Mouse (Mus musculus): ENCODE data around the gene Sncg. TPM values are rescaled to one million over a fixed set of nuclear protein-coding genes. Genes with fewer than 3 reads are reported as not detected.

The Sncg gene
- total and polyA plus RNA-seq, 2 experiments from 2014 or later: 0.31 to 0.92 TPM

GRCm38 (mm10) chr14:34347084-34347483 lies 27.5 kb downstream of the Sncg start:
- H3K4me3 ChIP-seq (ENCODE audit: low read depth, low read length): no peak overlapping the region
- H3K27ac ChIP-seq (ENCODE audit: low read depth): no peak overlapping the region
- no peaks in the 10 kb centered on the region for H3K4me1 ChIP-seq (ENCODE audit: control insufficient read depth, insufficient read depth)
- no peak for TF ChIP-seq CTCF (IDR thresholded peaks at IDR 0.05; ENCODE audit: low read depth)
- no peak for TF ChIP-seq EP300 (IDR thresholded peaks at IDR 0.05; ENCODE audit: low read depth)
- no peak overlapping the region for H3K9ac ChIP-seq (replicated peaks; ENCODE audit: low read depth, low read length)
- H3K4me2 ChIP-seq (ENCODE audit: low read depth, low read length): no peak overlapping the region
- no peaks in the 10 kb centered on the region for H3K9me3 ChIP-seq (replicated peaks; ENCODE audit: control insufficient read depth, low read length)
- WGBS: 89% methylated on average over 5 of the region's 5 CpGs
- H3K27me3 ChIP-seq (ENCODE audit: control insufficient read depth, insufficient read depth, low read length): no peaks in the 10 kb centered on the region
- peaks cover 23% of the 10 kb centered on the region for H3K36me3 ChIP-seq (replicated peaks; ENCODE audit: control insufficient read depth, insufficient read depth, low read length)
- ATAC-seq (ENCODE audit: insufficient read depth, low read depth) (no peak), DNase-seq (ENCODE audit: low spot score) (no peak)

GRCm38 (mm10) chr14:34345771-34346566 lies 28.6 kb downstream of the Sncg start:
- Histone ChIP-seq H3K4me3 (ENCODE audit: low read depth, low read length) (no peak overlapping the region), H3K9me3 (replicated peaks; ENCODE audit: control insufficient read depth, low read length) (no peaks in the 10 kb centered on the region), H3K4me1 (ENCODE audit: control insufficient read depth, insufficient read depth) (no peaks in the 10 kb centered on the region), H3K27ac (ENCODE audit: low read depth) (no peak overlapping the region), H3K27me3 (ENCODE audit: control insufficient read depth, insufficient read depth, low read length) (no peaks in the 10 kb centered on the region), H3K4me2 (ENCODE audit: low read depth, low read length) (no peak overlapping the region), H3K9ac (replicated peaks; ENCODE audit: low read depth, low read length) (no peak overlapping the region), H3K36me3 (replicated peaks; ENCODE audit: control insufficient read depth, insufficient read depth, low read length) (peaks cover 34% of the 10 kb centered on the region)
- no peak for ATAC-seq (ENCODE audit: insufficient read depth, low read depth)
- no peak for TF ChIP-seq EP300 (IDR thresholded peaks at IDR 0.05; ENCODE audit: low read depth)
- no peak for TF ChIP-seq CTCF (IDR thresholded peaks at IDR 0.05; ENCODE audit: low read depth)
- WGBS: 61% methylated on average over 12 of the region's 12 CpGs
- no peak for DNase-seq (ENCODE audit: low spot score)

GRCm38 (mm10) chr14:34344361-34344760 lies 30.2 kb downstream of the Sncg start:
- Histone ChIP-seq H3K27me3 (ENCODE audit: control insufficient read depth, insufficient read depth, low read length) (no peaks in the 10 kb centered on the region), H3K9me3 (replicated peaks; ENCODE audit: control insufficient read depth, low read length) (no peaks in the 10 kb centered on the region), H3K9ac (replicated peaks; ENCODE audit: low read depth, low read length) (no peak overlapping the region), H3K4me2 (ENCODE audit: low read depth, low read length) (no peak overlapping the region), H3K4me3 (ENCODE audit: low read depth, low read length) (no peak overlapping the region), H3K36me3 (replicated peaks; ENCODE audit: control insufficient read depth, insufficient read depth, low read length) (peaks cover 47% of the 10 kb centered on the region), H3K27ac (ENCODE audit: low read depth) (no peak overlapping the region), H3K4me1 (ENCODE audit: control insufficient read depth, insufficient read depth) (no peaks in the 10 kb centered on the region)
- no peak for ATAC-seq (ENCODE audit: insufficient read depth, low read depth)
- no peak for TF ChIP-seq EP300 (IDR thresholded peaks at IDR 0.05; ENCODE audit: low read depth)
- TF ChIP-seq CTCF (IDR thresholded peaks at IDR 0.05; ENCODE audit: low read depth): no peak
- 90% methylated on average over 5 of the region's 5 CpGs for WGBS
- DNase-seq (ENCODE audit: low spot score): no peak

- Histone ChIP-seq H3K4me2 (ENCODE audit: low read depth, low read length) (no peak overlapping the region), H3K4me1 (ENCODE audit: control insufficient read depth, insufficient read depth) (no peaks in the 10 kb centered on the region), H3K27ac (ENCODE audit: low read depth) (no peak overlapping the region), H3K9me3 (replicated peaks; ENCODE audit: control insufficient read depth, low read length) (no peaks in the 10 kb centered on the region), H3K4me3 (ENCODE audit: low read depth, low read length) (no peak overlapping the region), H3K36me3 (replicated peaks; ENCODE audit: control insufficient read depth, insufficient read depth, low read length) (peaks cover 57% of the 10 kb centered on the region), H3K9ac (replicated peaks; ENCODE audit: low read depth, low read length) (no peak overlapping the region), H3K27me3 (ENCODE audit: control insufficient read depth, insufficient read depth, low read length) (no peaks in the 10 kb centered on the region)
- no peak for TF ChIP-seq EP300 (IDR thresholded peaks at IDR 0.05; ENCODE audit: low read depth)
- no peak for TF ChIP-seq CTCF (IDR thresholded peaks at IDR 0.05; ENCODE audit: low read depth)
- 78% methylated on average over 4 of the region's 4 CpGs for WGBS
- ATAC-seq (ENCODE audit: insufficient read depth, low read depth) (no peak), DNase-seq (ENCODE audit: low spot score) (no peak)
These were observed 31.5 kb downstream of the Sncg start for GRCm38 (mm10) chr14:34343078-34343477.

- Histone ChIP-seq H3K4me2 (ENCODE audit: low read depth, low read length) (no peak overlapping the region), H3K27ac (ENCODE audit: low read depth) (no peak overlapping the region), H3K27me3 (ENCODE audit: control insufficient read depth, insufficient read depth, low read length) (no peaks in the 10 kb centered on the region), H3K9ac (replicated peaks; ENCODE audit: low read depth, low read length) (no peak overlapping the region), H3K36me3 (replicated peaks; ENCODE audit: control insufficient read depth, insufficient read depth, low read length) (peaks cover 68% of the 10 kb centered on the region), H3K4me1 (ENCODE audit: control insufficient read depth, insufficient read depth) (no peaks in the 10 kb centered on the region), H3K4me3 (ENCODE audit: low read depth, low read length) (no peak overlapping the region), H3K9me3 (replicated peaks; ENCODE audit: control insufficient read depth, low read length) (no peaks in the 10 kb centered on the region)
- TF ChIP-seq CTCF (IDR thresholded peaks at IDR 0.05; ENCODE audit: low read depth) (no peak), EP300 (IDR thresholded peaks at IDR 0.05; ENCODE audit: low read depth) (no peak)
- no peak for ATAC-seq (ENCODE audit: insufficient read depth, low read depth)
- WGBS: 80% methylated on average over 4 of the region's 4 CpGs
- no peak for DNase-seq (ENCODE audit: low spot score)
These were observed 32.6 kb downstream of the Sncg start for GRCm38 (mm10) chr14:34341993-34342392.

- H3K4me1 ChIP-seq (ENCODE audit: control insufficient read depth, insufficient read depth): no peaks in the 10 kb centered on the region
- no peak overlapping the region for H3K27ac ChIP-seq (ENCODE audit: low read depth)
- H3K36me3 ChIP-seq (replicated peaks; ENCODE audit: control insufficient read depth, insufficient read depth, low read length): peaks cover 92% of the 10 kb centered on the region
- no peak overlapping the region for H3K4me2 ChIP-seq (ENCODE audit: low read depth, low read length)
- no peak for DNase-seq (ENCODE audit: low spot score)
- WGBS: 85% methylated on average over 1 of the region's 1 CpGs
- ATAC-seq (ENCODE audit: insufficient read depth, low read depth): no peak
- no peaks in the 10 kb centered on the region for H3K9me3 ChIP-seq (replicated peaks; ENCODE audit: control insufficient read depth, low read length)
- TF ChIP-seq EP300 (IDR thresholded peaks at IDR 0.05; ENCODE audit: low read depth): no peak
- no peak for TF ChIP-seq CTCF (IDR thresholded peaks at IDR 0.05; ENCODE audit: low read depth)
- no peak overlapping the region for H3K4me3 ChIP-seq (ENCODE audit: low read depth, low read length)
- H3K27me3 ChIP-seq (ENCODE audit: control insufficient read depth, insufficient read depth, low read length): no peaks in the 10 kb centered on the region
- H3K9ac ChIP-seq (replicated peaks; ENCODE audit: low read depth, low read length): no peak overlapping the region
These were observed 35.1 kb downstream of the Sncg start for GRCm38 (mm10) chr14:34339446-34339845.

All from heart, postnatal 0 days (tissue).